Mouse (Mus musculus) cerebellum, postnatal 36 days (tissue): ENCODE results near the gene Bbs4.
"Not testable (repeated sequence)": the region's sequence is repeated elsewhere in the genome, so short reads cannot be mapped to it uniquely, and the experiment has no call there.

Experiments
- DNase-seq, 2 experiments: peaks; one replicate each; pipeline ENCODE4 v3.0.0; 2021 to 2022; ENCODE audit warnings: mixed read lengths in 2 of 2

The Bbs4 gene

DNA sequence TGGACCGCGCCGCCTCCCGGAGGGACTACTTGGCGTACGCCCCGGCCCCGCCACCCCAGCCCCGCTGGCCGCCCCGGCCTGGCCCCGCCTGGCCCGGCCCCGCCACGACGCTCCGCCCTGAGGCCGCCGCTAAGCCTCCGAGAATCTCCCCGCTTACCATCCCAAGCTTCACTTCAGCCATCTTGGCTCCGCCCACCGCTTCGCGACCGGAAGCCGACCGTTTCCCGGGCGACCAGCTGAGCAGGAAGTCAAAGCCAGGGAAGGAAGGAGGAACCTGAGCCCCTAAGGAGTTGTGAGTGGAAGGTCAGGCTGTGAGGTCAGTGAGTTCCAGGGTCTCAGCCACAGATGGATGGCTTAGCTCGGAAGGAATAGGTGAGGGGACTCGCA, at the start of gene Bbs4:
Bbs4 (minus strand) TSS at position 256 of the 387 bp plus-strand sequence.
- DNase-seq, result peak; percentile 89 to 92

DNA sequence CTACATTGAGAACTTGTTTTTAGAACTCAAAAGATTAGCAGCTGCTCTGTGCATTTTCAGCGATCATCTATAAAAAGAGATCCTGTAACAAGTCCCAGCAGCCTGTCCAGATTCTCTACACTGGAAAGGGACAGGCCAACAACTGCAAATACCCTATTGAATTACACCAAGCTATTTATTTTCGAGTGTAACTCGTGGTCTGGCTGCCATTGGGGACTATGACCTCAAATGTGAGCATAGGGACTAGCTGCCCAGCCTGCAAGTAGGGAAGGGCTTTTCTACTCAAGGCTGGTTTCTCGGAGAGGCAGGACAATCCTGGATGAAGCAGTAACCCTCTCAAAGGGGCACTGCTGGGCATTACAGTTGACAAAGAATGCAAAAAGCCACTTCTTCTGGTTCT, 35.8 kb upstream of the Bbs4 start:
- no peak for DNase-seq

DNA sequence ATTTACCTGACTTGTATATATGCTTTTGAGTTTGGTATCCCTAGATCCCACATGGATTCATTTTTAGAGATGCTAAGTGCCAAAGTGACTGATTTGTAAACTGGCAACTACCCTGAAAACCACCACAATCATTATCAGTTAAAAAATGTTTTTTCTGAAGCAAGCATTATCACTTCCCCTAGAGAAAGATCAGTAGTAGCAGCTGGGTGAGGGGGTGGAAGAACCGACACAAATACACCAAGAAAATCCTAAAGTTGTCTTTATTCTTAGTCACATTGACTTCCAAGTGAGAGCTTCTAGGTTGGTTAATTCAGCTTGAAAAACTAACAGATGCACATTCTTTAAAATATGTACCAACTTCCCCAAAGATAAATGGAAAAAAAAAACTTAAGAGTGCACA, 35.0 kb upstream of the Bbs4 start:
- DNase-seq, result no peak

DNA sequence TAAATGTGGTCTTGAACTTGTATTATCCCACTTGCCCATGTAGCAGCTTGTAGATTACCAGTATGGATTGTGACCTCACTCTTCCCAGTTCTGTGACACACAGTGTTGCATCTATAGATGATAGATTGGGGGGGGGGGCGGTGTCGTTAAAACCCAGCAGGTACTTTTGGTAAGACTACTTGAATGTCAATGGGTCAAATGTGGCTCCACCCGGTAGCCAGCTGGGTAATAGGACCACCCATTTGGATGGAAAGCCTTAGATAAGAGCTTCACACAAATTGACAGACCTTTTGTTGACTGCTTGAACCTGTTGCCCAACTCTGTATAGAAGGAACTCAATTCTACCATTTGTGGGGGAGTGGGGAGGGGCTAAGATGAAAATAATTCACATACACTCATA, 34.2 kb upstream of the Bbs4 start:
- DNase-seq, result no peak

DNA sequence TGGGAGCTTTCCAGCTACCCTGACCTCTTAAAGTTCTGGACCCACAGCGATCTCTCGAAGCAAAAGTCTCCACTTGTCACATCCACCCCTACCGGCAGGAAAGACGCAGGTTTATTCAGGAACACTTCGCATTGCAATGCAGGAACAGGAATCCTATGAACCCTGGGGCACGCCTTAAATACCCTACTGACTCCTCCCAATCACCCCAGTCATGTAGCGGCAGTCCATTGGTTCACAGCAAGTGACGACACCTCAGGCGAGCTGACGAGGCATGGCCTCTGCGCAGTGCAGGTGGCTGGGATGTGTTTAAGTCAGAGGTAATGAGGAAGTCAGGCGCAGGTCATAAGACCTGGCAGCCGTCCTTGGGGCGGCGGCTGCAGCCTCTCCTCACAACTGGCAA, 22.3 kb upstream of the Bbs4 start:
- no peak for DNase-seq

DNA sequence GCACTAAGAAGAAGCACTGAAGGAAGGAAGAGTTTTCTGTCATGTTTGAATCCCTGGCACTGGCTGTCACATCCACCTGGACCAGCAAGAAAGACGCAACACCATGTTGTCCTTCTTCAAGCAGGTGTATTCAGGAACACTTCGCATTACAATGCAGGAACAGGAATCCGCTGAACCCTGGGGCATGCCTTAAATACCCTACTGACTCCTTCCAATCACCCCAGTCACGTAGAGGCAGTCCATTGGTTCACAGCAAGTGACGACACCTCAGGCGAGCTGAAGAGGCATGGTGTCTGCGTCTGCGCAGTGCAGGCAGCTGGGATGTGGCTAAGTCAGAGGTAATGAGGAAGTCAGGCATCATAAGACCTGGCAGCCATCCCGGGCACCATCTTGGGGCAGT, 16.3 kb upstream of the Bbs4 start:
- no peak for DNase-seq

DNA sequence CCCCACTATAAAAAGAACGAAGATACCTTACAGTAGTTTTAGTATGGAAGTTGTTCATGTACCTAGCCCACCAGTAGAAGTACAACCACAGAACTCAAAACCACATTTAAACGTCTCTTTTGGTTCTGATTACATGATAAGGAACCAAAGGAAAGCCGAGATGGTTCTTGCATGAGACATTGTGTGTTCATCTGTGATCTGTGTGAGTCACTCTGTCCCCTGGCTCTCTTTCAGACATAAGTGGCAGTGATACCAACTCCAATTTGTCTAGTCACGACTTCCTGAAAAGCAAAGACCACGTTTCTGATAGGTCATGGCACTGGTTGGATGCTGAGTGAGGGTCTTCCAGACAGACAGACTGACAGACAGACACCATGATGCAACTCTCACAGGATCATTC, 15.9 kb upstream of the Bbs4 start:
- DNase-seq, result no peak

DNA sequence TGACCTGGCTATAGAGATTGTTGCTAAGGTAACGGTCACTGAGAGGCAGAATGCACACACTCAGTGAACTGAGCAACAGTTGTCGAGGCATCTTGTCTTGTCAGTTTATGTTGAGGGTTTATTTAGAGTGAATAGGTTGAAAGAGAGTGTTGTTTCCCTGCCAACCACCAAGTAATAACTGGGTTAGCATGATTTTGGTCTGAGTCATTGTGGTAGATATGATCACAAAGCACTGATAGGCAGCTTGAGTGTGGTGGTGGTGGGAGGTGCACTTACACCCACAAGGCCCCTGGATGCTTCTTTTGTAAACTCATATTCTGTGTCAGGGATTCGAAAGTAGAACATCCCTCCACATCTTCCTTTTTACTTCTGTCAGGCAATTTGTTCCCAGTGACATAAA, 7.2 kb upstream of the Bbs4 start:
- DNase-seq, result not testable (repeated sequence)

DNA sequence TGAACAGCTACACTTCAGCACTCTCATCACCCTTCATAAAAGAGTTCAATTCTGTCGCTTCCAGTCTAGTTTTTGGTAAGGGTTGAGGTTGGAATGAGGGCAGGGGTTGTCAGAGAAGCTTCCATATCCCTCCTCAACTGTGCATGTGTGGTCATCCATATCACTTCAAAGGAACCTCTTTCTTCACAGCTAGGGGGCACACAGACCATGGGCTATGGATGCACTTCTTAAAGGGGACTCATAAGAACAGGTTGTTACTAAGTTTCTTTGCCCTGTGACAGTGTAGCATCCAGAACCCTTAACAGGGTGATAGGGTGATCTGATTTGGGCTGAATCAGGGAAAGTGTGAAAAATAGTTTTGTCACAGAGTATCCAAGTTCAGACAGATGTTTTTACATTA, 4.7 kb upstream of the Bbs4 start:
- not testable (repeated sequence) for DNase-seq

DNA sequence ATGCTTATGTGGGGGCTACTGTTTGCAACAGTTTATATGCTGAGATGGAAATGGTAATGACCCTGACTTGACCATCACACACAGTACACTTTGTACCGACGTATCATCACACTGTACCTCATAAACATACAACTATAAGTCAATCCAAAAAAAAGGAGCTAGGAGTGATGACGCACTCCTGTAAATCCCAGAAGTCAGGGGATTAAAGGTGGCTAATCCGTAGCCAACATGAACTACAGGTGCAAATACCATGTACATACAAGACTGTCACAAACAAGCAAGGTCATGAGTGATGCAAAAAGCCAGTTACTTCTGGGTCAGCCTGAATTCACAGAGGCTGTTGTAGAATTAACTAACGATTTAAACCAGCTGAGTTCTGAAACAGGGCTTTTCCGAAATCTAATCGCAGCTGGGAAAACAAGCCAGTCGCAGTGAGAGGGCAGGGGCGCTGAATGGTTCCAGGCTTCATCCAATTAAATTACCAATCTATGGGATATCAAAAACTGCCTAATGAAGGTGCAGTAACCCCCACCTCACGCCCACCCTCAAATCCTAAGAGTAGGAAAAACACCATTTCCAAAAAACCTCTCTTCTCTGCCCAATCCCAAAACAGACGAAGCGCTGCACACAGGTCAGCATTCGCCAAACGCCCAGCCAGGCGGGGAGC, 589 bp downstream of the Bbs4 start:
- no peak for DNase-seq

DNA sequence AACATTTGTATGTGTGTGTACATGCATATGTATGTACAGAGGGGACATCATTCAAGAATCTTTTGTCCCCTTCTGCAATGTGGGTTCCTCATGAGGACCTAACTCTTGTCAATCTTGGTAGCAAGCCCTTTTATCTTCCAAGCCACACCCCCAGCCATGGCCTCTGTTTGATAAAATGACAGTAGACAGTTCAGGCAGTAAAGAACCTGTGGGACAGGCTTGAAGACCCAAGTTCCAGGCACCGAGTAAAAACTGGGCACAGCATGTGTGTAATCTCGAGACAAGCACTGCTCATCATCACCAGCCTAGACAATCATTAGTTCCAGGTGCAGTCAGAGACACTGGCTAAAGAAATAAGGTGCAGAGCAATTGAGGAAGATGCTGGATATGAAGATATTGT, 7.1 kb downstream of the Bbs4 start:
- DNase-seq, result no peak

DNA sequence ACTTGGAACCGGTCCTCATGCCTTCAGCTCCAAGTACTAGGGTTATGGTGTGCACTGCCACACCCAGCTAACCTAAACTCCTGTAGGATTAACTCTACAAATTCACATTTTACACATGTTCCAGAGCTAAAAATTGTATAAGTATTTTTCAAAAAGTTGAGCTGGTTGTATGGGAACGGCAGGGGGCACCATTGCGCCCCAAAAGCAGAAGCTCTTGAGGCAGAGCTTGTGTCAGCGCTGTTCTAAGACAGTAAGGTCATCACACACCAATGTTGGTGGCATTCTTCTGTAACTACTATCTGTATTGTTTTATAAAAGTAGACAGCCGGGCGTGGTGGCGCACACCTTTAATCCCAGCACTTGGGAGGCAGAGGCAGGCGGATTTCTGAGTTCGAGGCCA, 13.3 kb downstream of the Bbs4 start:
- peak in 1 of 2 experiments; percentile 9 for DNase-seq

DNA sequence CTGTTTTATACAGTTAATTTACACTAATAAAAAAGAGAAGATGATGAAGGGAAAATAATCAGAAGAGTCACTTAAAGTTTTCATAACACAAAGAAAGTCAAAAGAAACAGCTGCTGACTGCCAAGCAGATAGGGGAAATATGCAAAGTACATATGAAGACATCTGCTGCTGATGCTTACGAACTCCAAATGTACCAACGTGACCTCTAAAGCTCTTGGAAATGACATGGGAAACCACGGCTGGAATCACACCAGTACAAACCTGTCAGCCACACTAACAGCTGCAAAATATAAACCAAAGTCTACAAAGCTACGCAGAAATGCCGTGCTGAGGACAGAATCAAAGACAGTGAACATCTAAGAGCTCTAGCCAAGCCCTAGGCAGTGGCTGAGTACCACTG, 14.2 kb downstream of the Bbs4 start:
- no peak for DNase-seq

DNA sequence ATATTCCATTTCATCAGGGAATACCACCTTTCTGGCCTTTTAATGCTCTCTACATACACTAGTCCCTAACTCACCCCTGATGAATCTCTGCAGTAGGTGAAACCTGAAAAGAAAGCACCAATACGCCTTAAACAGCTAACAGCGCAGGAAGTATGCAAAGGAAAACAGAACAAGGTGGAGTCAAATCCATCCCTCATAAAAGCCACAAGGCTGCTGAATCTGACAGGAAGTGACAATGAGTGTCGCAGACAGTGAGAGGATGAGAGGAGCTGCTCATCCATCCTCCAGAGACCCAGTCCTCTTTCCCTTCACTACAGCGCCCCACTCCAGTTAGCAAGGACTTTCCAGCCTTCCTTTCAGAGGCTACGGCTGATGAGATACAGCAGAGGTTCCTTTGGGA, 14.9 kb downstream of the Bbs4 start:
- no peak for DNase-seq

DNA sequence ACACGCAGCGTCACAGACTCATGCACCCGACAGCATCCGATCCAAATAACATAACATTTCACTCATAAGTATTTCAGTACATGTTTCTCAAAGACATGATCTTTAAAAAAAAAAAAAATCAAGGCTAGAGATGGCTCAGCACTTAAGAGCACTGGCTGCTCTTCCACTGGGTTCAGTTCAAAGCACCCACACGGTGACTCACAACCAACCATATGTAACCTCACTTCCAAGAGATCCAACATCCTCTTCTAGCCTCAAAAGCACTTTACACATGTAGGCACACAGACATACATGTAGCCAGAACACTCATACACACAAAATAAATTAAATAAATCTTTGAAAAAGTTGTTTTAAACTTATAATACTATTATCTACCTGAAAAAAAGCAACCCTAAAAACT, 15.4 kb downstream of the Bbs4 start:
- no peak for DNase-seq

DNA sequence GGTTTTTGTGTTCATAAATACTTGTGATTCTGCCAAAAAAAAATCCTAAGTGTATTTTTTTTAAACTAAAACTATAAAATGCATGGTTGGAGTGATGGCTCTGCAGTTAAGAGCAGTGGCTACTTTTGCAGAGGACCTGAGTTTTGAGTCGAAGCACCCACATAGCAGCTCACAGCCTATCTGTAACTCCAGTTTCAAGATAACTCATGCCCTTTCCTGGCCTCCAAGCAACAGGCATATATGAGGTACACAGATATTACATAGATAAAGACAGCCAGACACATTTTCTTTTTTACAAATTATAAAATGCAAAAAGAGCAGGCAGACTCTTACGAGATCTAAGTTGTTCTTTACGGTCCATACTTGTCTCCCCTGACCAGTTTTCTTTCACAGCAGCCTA, 16.8 kb downstream of the Bbs4 start:
- no peak for DNase-seq

DNA sequence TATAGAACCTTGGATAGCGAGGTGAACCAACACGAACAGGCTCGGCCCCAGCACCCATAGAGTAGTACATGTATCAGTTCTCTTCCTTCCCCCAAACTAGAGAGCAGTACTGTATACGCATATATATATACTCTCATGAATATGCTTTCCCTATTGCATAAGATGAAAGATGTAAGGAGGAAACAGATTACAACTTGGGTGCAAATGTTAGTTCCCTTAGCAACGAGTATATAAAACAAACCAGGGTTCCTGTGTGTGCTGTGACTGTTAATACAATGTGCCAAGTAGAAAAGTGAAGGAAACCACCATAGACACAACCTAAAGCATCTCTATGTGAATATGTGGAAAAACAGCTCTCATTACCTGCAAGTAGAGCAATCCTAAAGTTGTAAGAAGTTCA, 23.3 kb downstream of the Bbs4 start:
- no peak for DNase-seq

DNA sequence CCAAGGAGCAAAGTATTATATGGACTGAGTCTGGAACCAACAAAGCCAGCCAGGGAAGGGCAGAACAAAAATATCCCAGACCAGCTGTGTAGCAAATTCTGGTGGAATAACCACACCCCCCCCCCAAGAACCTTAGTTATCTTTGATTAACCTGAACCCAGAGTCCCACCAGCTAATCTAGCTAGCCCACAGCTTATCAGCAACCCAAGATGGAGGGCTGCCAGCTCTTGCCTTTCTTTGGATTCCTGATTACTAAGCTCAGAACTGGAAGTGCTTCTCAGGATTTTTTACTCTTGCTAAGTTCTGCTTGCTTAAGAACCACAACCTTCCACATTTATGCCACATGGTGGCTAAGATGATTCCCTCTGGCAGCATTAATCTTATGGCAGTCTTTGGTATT, 29.0 kb downstream of the Bbs4 start:
- DNase-seq, result no peak

DNA sequence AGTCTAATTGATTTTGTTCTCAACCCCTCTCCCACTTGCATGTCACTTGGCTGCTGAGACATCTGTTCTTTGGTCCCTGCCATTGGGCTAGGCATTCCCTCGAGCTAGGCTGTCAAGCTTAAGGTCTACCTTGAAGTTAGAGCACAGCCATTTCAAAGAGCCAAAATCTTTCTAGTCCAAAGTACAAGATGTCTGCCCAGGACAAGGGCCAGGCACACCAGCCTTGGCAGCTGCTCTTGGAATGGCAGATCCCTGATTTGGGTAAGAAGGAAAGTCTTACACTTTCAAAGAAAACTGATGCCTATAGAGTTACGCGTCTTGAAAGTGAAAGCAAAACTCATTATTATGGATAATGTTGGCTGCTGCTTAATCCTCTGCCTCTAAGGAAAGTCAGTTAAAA, 37.1 kb downstream of the Bbs4 start:
- no peak for DNase-seq

DNA sequence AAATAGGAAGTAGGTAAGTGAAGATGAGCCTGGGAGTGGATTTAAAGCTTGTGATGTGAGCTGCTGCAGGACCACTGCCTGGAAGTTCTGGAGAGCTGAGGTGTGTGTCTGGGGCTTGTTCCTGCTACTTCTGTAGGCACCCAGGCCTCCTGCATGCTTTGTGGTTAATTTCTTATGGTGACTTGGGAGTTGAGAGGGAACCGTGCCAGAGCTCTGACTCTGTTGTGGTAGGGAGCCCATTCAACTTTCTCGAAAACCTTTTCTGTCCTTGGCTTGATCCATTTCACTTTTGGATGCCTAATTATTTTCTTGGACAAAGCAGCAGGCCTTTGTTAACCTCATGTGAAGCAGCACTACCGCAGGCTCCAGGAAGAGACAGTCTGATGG, 42.0 kb downstream of the Bbs4 start:
- DNase-seq, result no peak

DNA sequence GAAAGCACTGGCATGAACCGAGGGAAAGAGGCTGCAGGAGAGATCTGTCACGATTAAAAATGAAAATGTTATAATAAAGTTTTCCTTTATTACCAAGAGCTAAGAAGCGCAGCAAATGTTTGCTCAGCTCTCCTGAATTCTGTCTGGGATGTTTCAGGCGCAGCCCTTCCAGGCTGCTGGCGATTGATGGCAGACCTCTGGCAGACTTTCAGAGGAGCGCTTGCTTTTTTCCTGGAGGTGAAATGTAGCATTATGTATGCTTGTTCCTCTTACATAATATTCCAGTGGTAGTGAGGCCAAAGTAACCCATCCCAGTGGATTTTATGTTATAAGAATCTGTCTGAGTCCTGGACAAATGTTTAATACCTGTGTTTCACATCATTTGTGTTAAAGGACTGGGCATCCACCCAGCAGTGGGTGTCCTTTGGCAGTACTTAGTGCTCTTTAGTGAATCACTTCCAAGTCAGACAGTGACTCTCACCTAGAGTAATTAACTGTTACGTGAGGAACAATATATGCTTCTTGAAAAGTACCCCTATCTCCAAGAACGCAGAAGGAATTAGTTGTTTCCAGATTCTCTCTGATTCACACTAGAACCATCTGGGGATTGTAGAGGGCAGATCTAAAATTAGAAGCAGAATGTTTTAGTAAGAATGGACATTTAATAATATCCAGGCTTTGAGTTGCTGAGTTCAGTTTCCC, 42.6 kb downstream of the Bbs4 start:
- DNase-seq, result no peak

DNA sequence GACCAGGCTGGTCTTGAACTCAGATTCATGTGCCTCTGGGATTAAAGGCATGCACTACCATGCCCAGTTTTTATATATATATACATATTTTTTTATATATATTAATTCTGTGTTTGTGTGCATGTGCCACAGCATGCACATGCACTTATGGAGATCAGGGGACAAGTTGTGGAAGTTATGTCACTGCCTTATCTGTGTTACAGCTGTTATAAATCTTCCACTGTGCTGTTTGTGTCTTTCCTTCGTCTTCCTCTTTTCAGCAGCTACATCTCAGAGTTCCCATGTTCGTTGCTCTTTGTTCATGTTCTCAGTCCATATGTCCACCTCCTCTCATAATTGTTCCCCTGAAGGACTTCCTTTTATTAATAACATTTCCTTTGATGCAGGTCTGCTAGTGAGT, 45.4 kb downstream of the Bbs4 start:
- DNase-seq, result no peak

DNA sequence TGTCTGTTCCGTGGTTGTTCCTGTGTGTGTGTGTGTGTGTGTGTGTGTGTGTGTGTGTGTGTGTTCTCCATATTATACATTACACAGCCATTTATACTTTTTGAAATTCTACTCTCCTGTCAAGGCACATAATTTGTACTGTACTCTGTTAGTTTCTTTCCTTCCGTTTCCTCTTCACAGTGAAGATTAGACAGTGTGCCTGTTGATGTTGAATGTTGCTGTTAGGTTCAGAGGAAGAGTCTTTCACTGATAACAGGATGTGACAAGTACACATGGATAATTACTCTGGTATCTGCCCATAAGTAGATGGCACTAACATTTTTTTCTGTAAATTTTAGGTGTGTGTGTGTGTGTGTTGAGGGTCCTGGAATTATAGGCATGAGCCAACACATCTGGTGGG, 56.9 kb downstream of the Bbs4 start:
- DNase-seq, result no peak

DNA sequence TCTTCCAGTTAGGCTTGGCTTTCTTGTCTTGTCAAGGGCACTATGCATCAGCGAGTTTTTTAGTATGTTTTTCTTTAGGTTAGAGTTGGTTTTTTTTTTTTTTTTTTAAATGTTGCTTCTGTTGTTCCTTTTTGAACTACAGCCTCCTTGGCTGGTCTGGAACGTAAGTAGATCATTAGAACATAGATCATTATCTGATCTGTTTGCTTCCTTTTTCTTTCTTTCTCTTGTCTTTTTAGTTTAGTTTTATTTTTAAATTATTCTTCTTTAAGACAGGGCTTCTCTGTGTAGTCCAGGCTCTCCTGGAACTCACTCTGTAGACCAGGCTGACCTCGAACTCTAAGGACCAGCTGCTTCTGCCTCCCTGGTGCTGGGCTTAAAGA, 60.8 kb downstream of the Bbs4 start:
- DNase-seq, result no peak
